In genomic region chr13:107954445-107955261, GRCm38 (mm10) we compare ENCODE assay signal across 10 mouse cellular contexts.
DNase-seq lines count a peak whose midpoint lies in the region; ATAC-seq and TF ChIP-seq lines count a peak whose summit lies in the region.
"Had no signal": no experiment of that assay in that cellular context is flagged by ENCODE, and none has a peak within 500 bp of the region (broad histone marks: within the 10 kb centered on the region; RNA-seq: fewer than 3 reads in every experiment).

No protein-coding gene starts in this region.

- peak overlapping the region; percentile 44 for H3K27ac ChIP-seq in heart, embryonic 15.5 days
- no peak overlapping the region for H3K27ac ChIP-seq in heart, adult 2 months
- H3K27ac ChIP-seq in midbrain, embryonic 12.5 days (replicated peaks), result peak overlapping the region; percentile 71

- peak overlapping the region; percentile 25; the same call in 1 of the 2 replicates for H3K4me2 ChIP-seq in heart, embryonic 15.5 days
- peak overlapping the region; percentile 31 for H3K4me2 ChIP-seq in midbrain, embryonic 12.5 days (replicated peaks)

- no peaks in the 10 kb centered on the region for H3K36me3 ChIP-seq in heart, embryonic 15.5 days
- H3K36me3 ChIP-seq in heart, adult 2 months (ENCODE audit: control insufficient read depth, insufficient read depth, low read length), result no peaks in the 10 kb centered on the region
- H3K36me3 ChIP-seq in midbrain, embryonic 12.5 days, result no peaks in the 10 kb centered on the region

- TF ChIP-seq POLR2A in heart, adult 2 months (IDR thresholded peaks at IDR 0.05; ENCODE audit: insufficient read depth, low read depth, low read length), result no peak

- no peak for TF ChIP-seq EP300 in heart, adult 2 months (IDR thresholded peaks at IDR 0.05; ENCODE audit: insufficient read depth, low read depth, low read length)

- no peaks in the 10 kb centered on the region for H3K9me3 ChIP-seq in heart, embryonic 15.5 days (replicated peaks)
- no peaks in the 10 kb centered on the region for H3K9me3 ChIP-seq in midbrain, embryonic 12.5 days

- no peaks in the 10 kb centered on the region for H3K27me3 ChIP-seq in heart, embryonic 15.5 days
- H3K27me3 ChIP-seq in heart, adult 2 months (ENCODE audit: control insufficient read depth, insufficient read depth, low read length), result no peaks in the 10 kb centered on the region
- H3K27me3 ChIP-seq in midbrain, embryonic 12.5 days, result no peaks in the 10 kb centered on the region

- H3K79me2 ChIP-seq in heart, adult 2 months (replicated peaks; ENCODE audit: control insufficient read depth, insufficient read depth, low read length), result no peaks in the 10 kb centered on the region

- DNase-seq in heart, adult 2 months, result no peak
- peak; percentile 43 for DNase-seq in ES-CJ7 (ENCODE audit: low read depth, low spot score)
- DNase-seq in gastrocnemius, postnatal 10 days, result no peak
- DNase-seq in left cerebral cortex, postnatal 14 days (ENCODE audit: low spot score in 2 of 2), result no peak

- 51% methylated on average over 16 of the region's 16 CpGs for WGBS in heart, embryonic 15.5 days
- WGBS in heart, adult 2 months, result 69% methylated on average over 16 of the region's 16 CpGs
- 5% methylated on average over 16 of the region's 16 CpGs for WGBS in midbrain, embryonic 12.5 days

- intact Hi-C loops in heart, adult 2 months (cut with DNase I), result no loop called here
- intact Hi-C loops in left cerebral cortex, postnatal 14 days (cut with DNase I), result no loop called here

- H3K4me1 ChIP-seq in heart, embryonic 15.5 days (replicated peaks), result peaks cover 18% of the 10 kb centered on the region
- H3K4me1 ChIP-seq in heart, adult 2 months (ENCODE audit: control insufficient read depth, insufficient read depth, low read length), result no peaks in the 10 kb centered on the region
- H3K4me1 ChIP-seq in midbrain, embryonic 12.5 days, result peaks cover 29% of the 10 kb centered on the region

- no peak overlapping the region for H3K4me3 ChIP-seq in heart, embryonic 15.5 days
- no peak overlapping the region for H3K4me3 ChIP-seq in heart, adult 2 months
- no peak overlapping the region for H3K4me3 ChIP-seq in midbrain, embryonic 12.5 days
- H3K4me3 ChIP-seq: erythroblast, embryonic 14.5 days; myocyte had no signal

- ATAC-seq in heart, embryonic 15.5 days (replicated peaks; ENCODE audit: insufficient number of reproducible peaks, insufficient read depth, low FRiP score, low read depth), result no peak
- peak; percentile 42 for ATAC-seq in granulocyte monocyte progenitor cell, adult 5-6 weeks (replicated peaks; ENCODE audit: poor library complexity, severe bottlenecking)
- ATAC-seq in midbrain, embryonic 12.5 days (ENCODE audit: low FRiP score, low read depth), result 0 out of 2 replicates have a peak, but pooled peaks have one; percentile 34
- no peak for ATAC-seq in erythroid progenitor cell, adult 5-6 weeks (replicated peaks; ENCODE audit: low FRiP score, poor library complexity, severe bottlenecking)

- TF ChIP-seq CTCF in heart, adult 2 months (IDR thresholded peaks at IDR 0.05), result no peak

- no peak overlapping the region for H3K9ac ChIP-seq in heart, embryonic 15.5 days
- no peak overlapping the region for H3K9ac ChIP-seq in heart, adult 2 months (ENCODE audit: low read depth, low read length)
- H3K9ac ChIP-seq in midbrain, embryonic 12.5 days (replicated peaks), result 0 out of 2 replicates have a peak overlapping the region, but pooled peaks have one; percentile 29

Comparison
In these comparisons a context has a peak if more than half of its experiments do, and no peak if none do; other contexts are left out.
1. ATAC-seq: peak in granulocyte monocyte progenitor cell, adult 5-6 weeks (single experiment) and midbrain, embryonic 12.5 days (single experiment); none in heart, embryonic 15.5 days (single experiment) and erythroid progenitor cell, adult 5-6 weeks (single experiment).